Mouse (Mus musculus) erythroblast, embryonic 14.5 days (primary cell): ENCODE results near the gene Deaf1.

Experiments used
- GATA1 ChIP-seq: IDR thresholded peaks from 2 replicates; pipeline ENCODE4 v1.6.1; 2012; ENCODE audit warnings: low read length, inconsistent platforms, mixed read lengths
- TAL1 ChIP-seq: IDR thresholded peaks from 3 replicates; pipeline ENCODE4 v1.6.1; 2012; ENCODE audit warnings: low read length, inconsistent platforms, mixed read lengths

DNA sequence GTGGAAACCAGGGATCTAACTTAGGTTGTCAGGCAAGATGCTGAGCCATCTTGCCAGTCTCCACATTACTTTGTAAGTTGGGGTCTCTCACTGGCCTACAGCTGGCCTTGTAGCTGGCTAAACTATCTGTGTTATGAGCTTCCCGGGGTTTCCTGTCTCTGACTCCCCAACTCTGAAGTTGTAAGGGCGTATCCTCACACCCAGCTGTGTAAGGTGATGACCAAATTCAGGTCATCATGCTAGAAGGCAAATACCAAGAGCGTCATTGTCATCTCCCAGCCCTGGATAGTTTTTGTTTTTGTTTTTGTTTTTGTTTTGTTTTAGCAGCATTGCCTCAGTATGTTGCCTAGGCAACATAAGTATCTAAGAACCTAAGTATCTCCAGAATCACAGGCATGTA, 56.9 kb downstream of the Deaf1 start:
- TF ChIP-seq TAL1 (no peak), GATA1 (no peak)
